Mouse (Mus musculus): Measurements from ENCODE around the gene Pdzrn3. TPM values are rescaled to one million over a fixed set of nuclear protein-coding genes. Genes with fewer than 3 reads are reported as not detected.

Gene Pdzrn3
- total and polyA plus RNA-seq, 3 experiments = 0.08 TPM; not detected in 2

DNA sequence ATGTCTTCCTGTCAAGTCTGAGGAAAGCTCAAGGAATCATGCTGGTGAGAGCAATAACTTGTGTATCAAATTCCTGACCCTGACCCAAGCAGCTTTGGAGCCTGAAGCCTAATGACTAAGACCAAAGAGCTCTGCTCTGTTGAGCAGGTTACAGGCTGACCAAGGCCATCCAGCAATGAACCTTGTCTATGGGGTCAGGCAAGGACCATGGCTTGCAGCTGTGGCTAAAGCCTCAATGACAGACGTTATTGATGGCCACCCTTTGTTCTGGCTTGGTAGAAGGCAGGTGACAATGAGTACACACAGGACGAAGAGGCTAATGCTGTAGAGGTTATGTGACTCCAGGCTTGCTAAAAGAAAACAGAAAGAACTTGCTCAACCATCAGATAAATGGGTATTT lies 33.4 kb upstream of the Pdzrn3 start:
- no peak for TF ChIP-seq MYB (IDR thresholded peaks at IDR 0.05; ENCODE audit: low read depth, low read length)
- no peak for TF ChIP-seq USF1 (IDR thresholded peaks at IDR 0.05; ENCODE audit: low read depth, low read length)
- TF ChIP-seq NELFE (IDR thresholded peaks at IDR 0.05; ENCODE audit: low read depth, low read length) = no peak
- TF ChIP-seq CHD2 (IDR thresholded peaks at IDR 0.05; ENCODE audit: low read length) = no peak
- no peak for TF ChIP-seq ELF1 (IDR thresholded peaks at IDR 0.05; ENCODE audit: low read depth, low read length)
- TF ChIP-seq MAX (IDR thresholded peaks at IDR 0.05; ENCODE audit: low read length) = no peak
- TF ChIP-seq BHLHE40 (IDR thresholded peaks at IDR 0.05; ENCODE audit: borderline replicate concordance, low read depth, low read length) = no peak
- no peak for TF ChIP-seq HCFC1 (IDR thresholded peaks at IDR 0.05; ENCODE audit: low read depth, low read length)
- Histone ChIP-seq H3K4me3 (ENCODE audit: control insufficient read depth in 1 of 2, insufficient read depth in 1 of 2, low read depth in 2 of 2, low read length in 2 of 2) (no peak overlapping the region), H3K9ac (ENCODE audit: control insufficient read depth, low read depth, low read length, poor library complexity, severe bottlenecking) (no peak overlapping the region), H3K27ac (ENCODE audit: control insufficient read depth, low read depth, low read length) (no peak overlapping the region), H3K36me3 (ENCODE audit: control insufficient read depth in 1 of 2, insufficient read depth in 2 of 2, low read length in 2 of 2) (no peaks in the 10 kb centered on the region), H3K9me3 (replicated peaks; ENCODE audit: insufficient read depth, low read length) (no peaks in the 10 kb centered on the region), H3K4me1 (ENCODE audit: control insufficient read depth in 1 of 2, insufficient read depth in 2 of 2, low read length in 2 of 2) (no peaks in the 10 kb centered on the region), H3K27me3 (ENCODE audit: control insufficient read depth in 1 of 2, insufficient read depth in 2 of 2, low read length in 2 of 2) (no peaks in the 10 kb centered on the region), H3K79me2 (ENCODE audit: control insufficient read depth, insufficient read depth, low read length, poor library complexity) (no peaks in the 10 kb centered on the region)
- DNase-seq (ENCODE audit: low read depth, low spot score) = no peak

GRCm38 (mm10) chr6:101396711-101397110 lies 19.0 kb upstream of the Pdzrn3 start:
- H3K4me3 ChIP-seq (ENCODE audit: control insufficient read depth in 1 of 2, insufficient read depth in 1 of 2, low read depth in 2 of 2, low read length in 2 of 2) = no peak overlapping the region
- H3K79me2 ChIP-seq (ENCODE audit: control insufficient read depth, insufficient read depth, low read length, poor library complexity) = no peaks in the 10 kb centered on the region
- no peaks in the 10 kb centered on the region for H3K9me3 ChIP-seq (replicated peaks; ENCODE audit: insufficient read depth, low read length)
- no peaks in the 10 kb centered on the region; a peak in 2 of 4 replicates for H3K27me3 ChIP-seq (ENCODE audit: control insufficient read depth in 1 of 2, insufficient read depth in 2 of 2, low read length in 2 of 2)
- no peaks in the 10 kb centered on the region for H3K4me1 ChIP-seq (ENCODE audit: control insufficient read depth in 1 of 2, insufficient read depth in 2 of 2, low read length in 2 of 2)
- no peak for TF ChIP-seq ZKSCAN1 (IDR thresholded peaks at IDR 0.05; ENCODE audit: low read depth, low read length)
- TF ChIP-seq MXI1 (IDR thresholded peaks at IDR 0.05; ENCODE audit: low read depth, low read length) = no peak
- no peak for TF ChIP-seq TBP (IDR thresholded peaks at IDR 0.05; ENCODE audit: low read depth, low read length)
- TF ChIP-seq JUND (IDR thresholded peaks at IDR 0.05; ENCODE audit: low read depth, low read length) = no peak
- no peak for TF ChIP-seq CHD1 (IDR thresholded peaks at IDR 0.05; ENCODE audit: low read depth, low read length)
- no peak for TF ChIP-seq RCOR1 (IDR thresholded peaks at IDR 0.05; ENCODE audit: low read depth, low read length)
- no peak for TF ChIP-seq USF1 (IDR thresholded peaks at IDR 0.05; ENCODE audit: low read depth, low read length)
- TF ChIP-seq UBTF (IDR thresholded peaks at IDR 0.05; ENCODE audit: borderline replicate concordance, insufficient read depth, low read depth, low read length) = no peak
- no peak for TF ChIP-seq E2F4 (IDR thresholded peaks at IDR 0.05; ENCODE audit: borderline replicate concordance, low read depth, low read length)
- TF ChIP-seq MAFK (IDR thresholded peaks at IDR 0.05; ENCODE audit: borderline replicate concordance, low read depth, low read length) = no peak
- TF ChIP-seq USF2 (IDR thresholded peaks at IDR 0.05; ENCODE audit: borderline replicate concordance in 1 of 2, insufficient read depth in 1 of 2, low read depth in 1 of 2, low read length in 2 of 2) = no peak
- no peak for TF ChIP-seq SIN3A (IDR thresholded peaks at IDR 0.05; ENCODE audit: low read length)
- TF ChIP-seq TAL1 (IDR thresholded peaks at IDR 0.05; ENCODE audit: low read length) = no peak
- TF ChIP-seq POLR2A (IDR thresholded peaks at IDR 0.05; ENCODE audit: control insufficient read depth in 1 of 2, insufficient read depth in 1 of 2, low read depth in 1 of 2, low read length in 2 of 2, poor library complexity in 1 of 2) = no peak
- no peak for TF ChIP-seq GATA1 (IDR thresholded peaks at IDR 0.05; ENCODE audit: low read depth, low read length)
- no peak for TF ChIP-seq KAT2A (conservative IDR thresholded peaks at IDR 0.05; ENCODE audit: low read depth, low read length)
- TF ChIP-seq GABPA (IDR thresholded peaks at IDR 0.05; ENCODE audit: low read depth, low read length) = no peak
- no peak for TF ChIP-seq ZMIZ1 (IDR thresholded peaks at IDR 0.05; ENCODE audit: low read depth, low read length)
- no peak for DNase-seq (ENCODE audit: low read depth, low spot score)
- no peak overlapping the region for H3K9ac ChIP-seq (ENCODE audit: control insufficient read depth, low read depth, low read length, poor library complexity, severe bottlenecking)
- H3K36me3 ChIP-seq (ENCODE audit: control insufficient read depth in 1 of 2, insufficient read depth in 2 of 2, low read length in 2 of 2) = no peaks in the 10 kb centered on the region
- H3K27ac ChIP-seq (ENCODE audit: control insufficient read depth, low read depth, low read length) = no peak overlapping the region
